Mouse (Mus musculus): ENCODE measurements around the gene Ficd. TPM values are rescaled to one million over a fixed set of nuclear protein-coding genes. Genes with fewer than 3 reads are reported as not detected.
"Not testable (repeated sequence)": the region's sequence is repeated elsewhere in the genome, so short reads cannot be mapped to it uniquely, and the experiment has no call there.

The Ficd gene
- polyA plus RNA-seq, 1 experiment, result 4.7 TPM

GRCm38 (mm10) chr5:113773664-113774063 is 38.1 kb downstream of the Ficd start:
- peaks cover 33% of the 10 kb centered on the region for H3K36me3 ChIP-seq (ENCODE audit: control insufficient read depth, insufficient read depth, low read length)
- H3K27ac ChIP-seq (ENCODE audit: insufficient read depth, low read depth, low read length), result no peak overlapping the region
- WGBS, result under 1% methylated on average over 7 of the region's 7 CpGs
- H3K4me1 ChIP-seq (ENCODE audit: control insufficient read depth, insufficient read depth, insufficient read length, low read length), result peaks cover 12% of the 10 kb centered on the region; the same call in 1 of the 2 replicates
- H3K4me3 ChIP-seq (ENCODE audit: low read depth, low read length), result peak overlapping the region; percentile 89
- no peaks in the 10 kb centered on the region for H3K27me3 ChIP-seq (ENCODE audit: control insufficient read depth, insufficient read depth, low read length)
- TF ChIP-seq CTCF (IDR thresholded peaks at IDR 0.05; ENCODE audit: extremely low read depth, insufficient read length, insufficient replicate concordance, low read depth, low read length) (peak; percentile 98), POLR2A (IDR thresholded peaks at IDR 0.05; ENCODE audit: low read depth, low read length) (no peak)

- WGBS, result 91% methylated on average over 10 of the region's 10 CpGs
- Histone ChIP-seq H3K27ac (ENCODE audit: insufficient read depth, low read depth, low read length) (no peak overlapping the region), H3K4me1 (ENCODE audit: control insufficient read depth, insufficient read depth, insufficient read length, low read length) (peaks cover 12% of the 10 kb centered on the region; the same call in 1 of the 2 replicates)
Measured at GRCm38 (mm10) chr5:113775585-113775984, 40.0 kb downstream of the Ficd start.

GRCm38 (mm10) chr5:113776128-113776895 is 40.7 kb downstream of the Ficd start:
- no peak for TF ChIP-seq POLR2A (IDR thresholded peaks at IDR 0.05; ENCODE audit: low read depth, low read length)
- TF ChIP-seq CTCF (IDR thresholded peaks at IDR 0.05; ENCODE audit: extremely low read depth, insufficient read length, insufficient replicate concordance, low read depth, low read length), result no peak
- 69% methylated on average over 15 of the region's 15 CpGs for WGBS
- H3K4me1 ChIP-seq (ENCODE audit: control insufficient read depth, insufficient read depth, insufficient read length, low read length), result peaks cover 12% of the 10 kb centered on the region; the same call in 1 of the 2 replicates
- H3K27ac ChIP-seq (ENCODE audit: insufficient read depth, low read depth, low read length), result peak overlapping the region; percentile 62
- no peaks in the 10 kb centered on the region for H3K27me3 ChIP-seq (ENCODE audit: control insufficient read depth, insufficient read depth, low read length)
- no peak overlapping the region for H3K4me3 ChIP-seq (ENCODE audit: low read depth, low read length)
- peaks cover 33% of the 10 kb centered on the region for H3K36me3 ChIP-seq (ENCODE audit: control insufficient read depth, insufficient read depth, low read length)

More at GRCm38 (mm10) chr5:113775585-113775984, 40.0 kb downstream of the Ficd start:
- Histone ChIP-seq H3K4me3 (ENCODE audit: low read depth, low read length) (no peak overlapping the region), H3K36me3 (ENCODE audit: control insufficient read depth, insufficient read depth, low read length) (peaks cover 33% of the 10 kb centered on the region), H3K27me3 (ENCODE audit: control insufficient read depth, insufficient read depth, low read length) (no peaks in the 10 kb centered on the region)
- TF ChIP-seq CTCF (IDR thresholded peaks at IDR 0.05; ENCODE audit: extremely low read depth, insufficient read length, insufficient replicate concordance, low read depth, low read length) (no peak), POLR2A (IDR thresholded peaks at IDR 0.05; ENCODE audit: low read depth, low read length) (no peak)

GRCm38 (mm10) chr5:113776896-113777226 is 41.3 kb downstream of the Ficd start:
- Histone ChIP-seq H3K36me3 (ENCODE audit: control insufficient read depth, insufficient read depth, low read length) (peaks cover 33% of the 10 kb centered on the region), H3K27ac (ENCODE audit: insufficient read depth, low read depth, low read length) (peak overlapping the region; percentile 62), H3K27me3 (ENCODE audit: control insufficient read depth, insufficient read depth, low read length) (no peaks in the 10 kb centered on the region), H3K4me1 (ENCODE audit: control insufficient read depth, insufficient read depth, insufficient read length, low read length) (peaks cover 12% of the 10 kb centered on the region; the same call in 1 of the 2 replicates), H3K4me3 (ENCODE audit: low read depth, low read length) (no peak overlapping the region)
- 74% methylated on average over 8 of the region's 8 CpGs for WGBS
- no peak for TF ChIP-seq POLR2A (IDR thresholded peaks at IDR 0.05; ENCODE audit: low read depth, low read length)
- no peak for TF ChIP-seq CTCF (IDR thresholded peaks at IDR 0.05; ENCODE audit: extremely low read depth, insufficient read length, insufficient replicate concordance, low read depth, low read length)

GRCm38 (mm10) chr5:113777728-113778127 is 42.1 kb downstream of the Ficd start:
- 83% methylated on average over 8 of the region's 8 CpGs for WGBS
- H3K36me3 ChIP-seq (ENCODE audit: control insufficient read depth, insufficient read depth, low read length), result peaks cover 33% of the 10 kb centered on the region
- not testable (repeated sequence) for H3K4me3 ChIP-seq (ENCODE audit: low read depth, low read length); H3K27me3 ChIP-seq (ENCODE audit: control insufficient read depth, insufficient read depth, low read length); H3K27ac ChIP-seq (ENCODE audit: insufficient read depth, low read depth, low read length)
- H3K4me1 ChIP-seq (ENCODE audit: control insufficient read depth, insufficient read depth, insufficient read length, low read length), result peaks cover 12% of the 10 kb centered on the region; the same call in 1 of the 2 replicates

- H3K4me3 ChIP-seq (ENCODE audit: low read depth, low read length), result no peak overlapping the region
- H3K27me3 ChIP-seq (ENCODE audit: control insufficient read depth, insufficient read depth, low read length), result 0 out of 2 replicates have a peak, but pooled peaks cover 6% of the 10 kb centered on the region
- WGBS, result 67% methylated on average over 5 of the region's 5 CpGs
- peaks cover 30% of the 10 kb centered on the region for H3K36me3 ChIP-seq (ENCODE audit: control insufficient read depth, insufficient read depth, low read length)
- TF ChIP-seq POLR2A (IDR thresholded peaks at IDR 0.05; ENCODE audit: low read depth, low read length), result no peak
- no peak for TF ChIP-seq CTCF (IDR thresholded peaks at IDR 0.05; ENCODE audit: extremely low read depth, insufficient read length, insufficient replicate concordance, low read depth, low read length)
- no peak overlapping the region for H3K27ac ChIP-seq (ENCODE audit: insufficient read depth, low read depth, low read length)
- H3K4me1 ChIP-seq (ENCODE audit: control insufficient read depth, insufficient read depth, insufficient read length, low read length), result peaks cover 12% of the 10 kb centered on the region; the same call in 1 of the 2 replicates
Measured at GRCm38 (mm10) chr5:113779569-113779968, 44.0 kb downstream of the Ficd start.

- 98% methylated on average over 3 of the region's 3 CpGs for WGBS
Measured at GRCm38 (mm10) chr5:113780082-113780752, 44.6 kb downstream of the Ficd start.

More at GRCm38 (mm10) chr5:113780082-113780752, 44.6 kb downstream of the Ficd start:
- Histone ChIP-seq H3K27ac (ENCODE audit: insufficient read depth, low read depth, low read length) (no peak overlapping the region), H3K4me1 (ENCODE audit: control insufficient read depth, insufficient read depth, insufficient read length, low read length) (peaks cover 12% of the 10 kb centered on the region; the same call in 1 of the 2 replicates), H3K27me3 (ENCODE audit: control insufficient read depth, insufficient read depth, low read length) (0 out of 2 replicates have a peak, but pooled peaks cover 6% of the 10 kb centered on the region), H3K4me3 (ENCODE audit: low read depth, low read length) (no peak overlapping the region), H3K36me3 (ENCODE audit: control insufficient read depth, insufficient read depth, low read length) (peaks cover 24% of the 10 kb centered on the region)
- TF ChIP-seq CTCF (IDR thresholded peaks at IDR 0.05; ENCODE audit: extremely low read depth, insufficient read length, insufficient replicate concordance, low read depth, low read length), result no peak
- TF ChIP-seq POLR2A (IDR thresholded peaks at IDR 0.05; ENCODE audit: low read depth, low read length), result no peak

Measured in small intestine, adult 2 months (tissue).